Mouse (Mus musculus) heart, postnatal 0 days (tissue): ENCODE measurements around the gene Klhl32. TPM values are rescaled to one million over a fixed set of nuclear protein-coding genes. Genes with fewer than 3 reads are reported as not detected.

ENCODE experiments used
- ATAC-seq: fragments of 200-750 bp; cut with Nextera tagmentation; 2 replicates; pipeline ENCODE4 v1.8.0; 2017; ENCODE audit warnings: low read depth, moderate number of reproducible peaks, moderate library complexity; ENCODE audit not compliant: insufficient read depth
- DNase-seq: peaks from one replicate; pipeline ENCODE4 v3.0.0-alpha.2; 2016; ENCODE audit warnings: low spot score
- H3K27ac ChIP-seq: fragments of 300-500 bp; sonication (generic); 2 replicates; pipeline ENCODE4 v1.5.1; 2014; ENCODE audit warnings: low read depth, mild to moderate bottlenecking
- H3K27me3 ChIP-seq: fragments of 300-500 bp; sonication (generic); 2 replicates; pipeline ENCODE4 v1.6.1; 2014; ENCODE audit warnings: low read length, mixed read lengths; ENCODE audit not compliant: control insufficient read depth, insufficient read depth
- H3K36me3 ChIP-seq: fragments of 300-500 bp; sonication (generic); replicated peaks from 2 replicates; pipeline ENCODE4 v1.6.1; 2014; ENCODE audit warnings: low read length, mixed read lengths; ENCODE audit not compliant: control insufficient read depth, insufficient read depth
- H3K4me1 ChIP-seq: fragments of 300-500 bp; sonication (generic); 2 replicates; pipeline ENCODE4 v1.6.1; 2014; ENCODE audit warnings: antibody characterized with exemption; ENCODE audit not compliant: control insufficient read depth, insufficient read depth
- H3K4me2 ChIP-seq: fragments of 300-500 bp; sonication (generic); 2 replicates; pipeline ENCODE4 v1.6.1; 2014; ENCODE audit warnings: low read depth, mild to moderate bottlenecking, low read length, moderate library complexity
- H3K4me3 ChIP-seq: fragments of 300-500 bp; sonication (generic); 2 replicates; pipeline ENCODE4 v1.5.1; 2014; ENCODE audit warnings: low read depth, low read length
- H3K9ac ChIP-seq: fragments of 300-500 bp; sonication (generic); replicated peaks from 2 replicates; pipeline ENCODE4 v1.6.1; 2014; ENCODE audit warnings: low read depth, low read length, mixed read lengths
- H3K9me3 ChIP-seq: fragments of 300-500 bp; sonication (generic); replicated peaks from 2 replicates; pipeline ENCODE4 v1.6.1; 2016; ENCODE audit warnings: low read length; ENCODE audit not compliant: control insufficient read depth
- CTCF ChIP-seq: IDR thresholded peaks from 2 replicates; pipeline ENCODE4 v1.5.1; 2016; ENCODE audit warnings: antibody characterized with exemption, control low read depth, low read depth
- EP300 ChIP-seq: IDR thresholded peaks from 2 replicates; pipeline ENCODE4 v1.6.1; 2016; ENCODE audit warnings: antibody characterized with exemption, low read depth
- WGBS: fragments of 180-500 bp; shearing (Covaris S2); extraction: QIAGEN DNeasy Blood & Tissue Kit; methylation state at CpG from one replicate; pipeline ENCODE4 v1.1.7; 2014; 5-methylcytosine and 5-hydroxymethylcytosine counted together
- polyA plus RNA-seq: library from polyadenylated mRNA; unstranded; fragments of >200 nt; fragmentation: Nextera tagmentation; extraction: Ambion mirVana; gene quantifications from 2 replicates; pipeline ENCODE4 v1.2.1, GENCODE M21; 2015
- total RNA-seq: library from RNA; depleted of rRNA; stranded (reverse); fragments of >200 nt; gene quantifications from 2 replicates; pipeline ENCODE4 v1.2.3, GENCODE M21; 2014; ENCODE audit warnings: low replicate concordance

Klhl32 gene
- total and polyA plus RNA-seq, 2 experiments from 2014 or later = 6.2 to 12.3 TPM

DNA sequence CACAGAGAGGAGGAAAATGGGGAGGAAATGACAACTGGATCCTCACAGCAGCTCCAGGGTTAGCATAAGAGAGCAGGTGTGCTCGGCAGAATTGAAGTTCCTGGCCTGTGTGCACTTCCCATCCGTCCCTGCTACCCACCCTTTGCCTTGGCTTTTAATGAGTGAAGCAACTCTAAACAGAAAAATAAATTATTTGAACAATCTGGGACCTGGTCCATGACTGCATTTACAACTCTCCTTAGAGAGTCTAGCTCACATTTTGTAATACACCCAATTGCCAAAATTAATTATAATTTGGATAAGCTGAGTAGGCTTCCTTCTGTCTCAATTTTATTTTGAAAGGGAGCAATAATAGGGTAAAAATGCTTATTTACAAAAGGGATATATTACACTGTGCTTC lies 49.6 kb downstream of the Klhl32 start:
- Histone ChIP-seq H3K27me3 (no peaks in the 10 kb centered on the region), H3K27ac (no peak overlapping the region), H3K4me2 (no peak overlapping the region), H3K4me1 (no peaks in the 10 kb centered on the region), H3K9me3 (no peaks in the 10 kb centered on the region), H3K4me3 (no peak overlapping the region), H3K36me3 (no peaks in the 10 kb centered on the region), H3K9ac (no peak overlapping the region)
- DNase-seq (no peak), ATAC-seq (no peak)
- TF ChIP-seq CTCF = no peak
- TF ChIP-seq EP300 = no peak
- WGBS = 64% methylated on average over 2 of the region's 2 CpGs

- WGBS = 89% methylated on average over 9 of the region's 9 CpGs
- H3K27me3 ChIP-seq = no peaks in the 10 kb centered on the region
- TF ChIP-seq EP300 = no peak
- TF ChIP-seq CTCF = no peak
- H3K27ac ChIP-seq = no peak overlapping the region
- H3K4me3 ChIP-seq = no peak overlapping the region
- H3K9ac ChIP-seq = no peak overlapping the region
- no peak for ATAC-seq
- no peak overlapping the region for H3K4me2 ChIP-seq
- H3K9me3 ChIP-seq = no peaks in the 10 kb centered on the region
- no peak for DNase-seq
- H3K4me1 ChIP-seq = no peaks in the 10 kb centered on the region
- no peaks in the 10 kb centered on the region for H3K36me3 ChIP-seq
Observed at GRCm38 (mm10) chr4:24800345-24800936, 50.5 kb downstream of the Klhl32 start.

- Histone ChIP-seq H3K27me3 (no peaks in the 10 kb centered on the region), H3K4me1 (no peaks in the 10 kb centered on the region), H3K9me3 (no peaks in the 10 kb centered on the region), H3K4me3 (no peak overlapping the region), H3K9ac (no peak overlapping the region), H3K27ac (no peak overlapping the region), H3K36me3 (no peaks in the 10 kb centered on the region), H3K4me2 (no peak overlapping the region)
- no peak for TF ChIP-seq EP300
- no peak for TF ChIP-seq CTCF
- 73% methylated on average over 6 of the region's 6 CpGs for WGBS
- no peak for ATAC-seq
- DNase-seq = no peak
Observed at GRCm38 (mm10) chr4:24799037-24799436, 51.9 kb downstream of the Klhl32 start.

DNA sequence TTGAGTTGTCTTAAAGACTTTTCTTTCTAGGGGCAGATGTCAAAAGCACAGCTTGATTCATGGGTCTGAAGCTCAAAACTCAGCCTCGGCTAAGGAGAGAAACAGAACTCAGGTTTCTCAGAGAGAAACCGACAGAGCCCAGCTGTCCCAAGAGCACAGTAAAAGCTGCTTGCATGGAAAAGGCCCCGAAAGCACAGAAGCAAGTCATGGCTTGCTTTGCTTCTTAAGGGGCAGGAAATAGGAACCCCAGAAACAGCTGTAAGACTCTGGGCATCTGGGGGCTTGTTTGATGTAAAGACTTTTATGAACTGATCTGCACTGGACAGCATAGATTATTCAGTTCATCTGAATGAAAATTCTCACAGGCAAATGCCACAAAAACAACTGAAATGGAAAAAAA lies 53.1 kb downstream of the Klhl32 start:
- TF ChIP-seq EP300 (no peak), CTCF (no peak)
- Histone ChIP-seq H3K4me2 (no peak overlapping the region), H3K4me1 (no peaks in the 10 kb centered on the region; the same call in 1 of the 2 replicates), H3K27ac (no peak overlapping the region), H3K36me3 (no peaks in the 10 kb centered on the region), H3K4me3 (no peak overlapping the region), H3K27me3 (no peaks in the 10 kb centered on the region), H3K9ac (no peak overlapping the region), H3K9me3 (no peaks in the 10 kb centered on the region)
- no peak for DNase-seq
- 73% methylated on average over 3 of the region's 3 CpGs for WGBS
- ATAC-seq = no peak

- Histone ChIP-seq H3K9ac (no peak overlapping the region), H3K4me1 (no peaks in the 10 kb centered on the region; the same call in 1 of the 2 replicates), H3K9me3 (no peaks in the 10 kb centered on the region), H3K4me3 (no peak overlapping the region), H3K27ac (no peak overlapping the region), H3K36me3 (no peaks in the 10 kb centered on the region), H3K4me2 (no peak overlapping the region), H3K27me3 (no peaks in the 10 kb centered on the region)
- TF ChIP-seq EP300 (no peak), CTCF (no peak)
- WGBS = 89% methylated on average over 5 of the region's 5 CpGs
- DNase-seq (no peak), ATAC-seq (no peak)
Observed at GRCm38 (mm10) chr4:24797280-24797679, 53.6 kb downstream of the Klhl32 start.

GRCm38 (mm10) chr4:24796229-24796628 lies 54.7 kb downstream of the Klhl32 start:
- DNase-seq (peak; percentile 58), ATAC-seq (peak; percentile 24)
- no peaks in the 10 kb centered on the region for H3K36me3 ChIP-seq
- no peaks in the 10 kb centered on the region for H3K27me3 ChIP-seq
- no peak overlapping the region for H3K9ac ChIP-seq
- H3K4me3 ChIP-seq = no peak overlapping the region
- TF ChIP-seq CTCF = no peak
- no peak for TF ChIP-seq EP300
- 6% methylated on average over 1 of the region's 1 CpGs for WGBS
- no peaks in the 10 kb centered on the region; the same call in 1 of the 2 replicates for H3K4me1 ChIP-seq
- no peak overlapping the region for H3K27ac ChIP-seq
- no peak overlapping the region for H3K4me2 ChIP-seq
- no peaks in the 10 kb centered on the region for H3K9me3 ChIP-seq
